Mouse (Mus musculus) retina, adult 2 months (tissue): ENCODE measurements around the gene Cldn16.
"Not testable (repeated sequence)": the region's sequence is repeated elsewhere in the genome, so short reads cannot be mapped to it uniquely, and the experiment has no call there.

Experiments
- DNase-seq: peaks from one replicate; pipeline ENCODE4 v3.0.0-alpha.2; 2012; ENCODE audit warnings: low read depth, low spot score

Gene Cldn16

GRCm38 (mm10) chr16:26462835-26463234 is at the start of gene Cldn16:
Gene Cldn16, plus strand, starts transcription at chr16:26463135.
- no peak for DNase-seq

- no peak for DNase-seq
Measured at GRCm38 (mm10) chr16:26418616-26419015, 44.3 kb upstream of the Cldn16 start.

- no peak for DNase-seq
Measured at GRCm38 (mm10) chr16:26422078-26422477, 40.9 kb upstream of the Cldn16 start.

- DNase-seq = no peak
Measured at GRCm38 (mm10) chr16:26430246-26430645, 32.7 kb upstream of the Cldn16 start.

- no peak for DNase-seq
Measured at GRCm38 (mm10) chr16:26433486-26433885, 29.4 kb upstream of the Cldn16 start.

- no peak for DNase-seq
Measured at GRCm38 (mm10) chr16:26440031-26440430, 22.9 kb upstream of the Cldn16 start.

- no peak for DNase-seq
Measured at GRCm38 (mm10) chr16:26441156-26441555, 21.8 kb upstream of the Cldn16 start.

GRCm38 (mm10) chr16:26444843-26445242 is 18.1 kb upstream of the Cldn16 start:
- DNase-seq = no peak

- no peak for DNase-seq
Measured at GRCm38 (mm10) chr16:26447594-26447993, 15.3 kb upstream of the Cldn16 start.

GRCm38 (mm10) chr16:26454163-26454562 is 8.8 kb upstream of the Cldn16 start:
- DNase-seq = no peak

GRCm38 (mm10) chr16:26456182-26456581 is 6.8 kb upstream of the Cldn16 start:
- no peak for DNase-seq

GRCm38 (mm10) chr16:26466535-26466934 is 3.6 kb downstream of the Cldn16 start:
- DNase-seq = no peak

- no peak for DNase-seq
Measured at GRCm38 (mm10) chr16:26471254-26471653, 8.3 kb downstream of the Cldn16 start.

- DNase-seq = no peak
Measured at GRCm38 (mm10) chr16:26495721-26496120, 32.8 kb downstream of the Cldn16 start.

- not testable (repeated sequence) for DNase-seq
Measured at GRCm38 (mm10) chr16:26499705-26500104, 36.8 kb downstream of the Cldn16 start.

- no peak for DNase-seq
Measured at GRCm38 (mm10) chr16:26500738-26501137, 37.8 kb downstream of the Cldn16 start.

- no peak for DNase-seq
Measured at GRCm38 (mm10) chr16:26504961-26505360, 42.0 kb downstream of the Cldn16 start.

- DNase-seq = peak; percentile 6
Measured at GRCm38 (mm10) chr16:26519596-26519995, 56.7 kb downstream of the Cldn16 start.

- DNase-seq = no peak
Measured at GRCm38 (mm10) chr16:26525832-26526231, 62.9 kb downstream of the Cldn16 start.

- DNase-seq = no peak
Measured at GRCm38 (mm10) chr16:26526669-26527068, 63.7 kb downstream of the Cldn16 start, which contains the start of gene Tmem207. Gene Tmem207, minus strand, starts transcription at chr16:26526769.

- DNase-seq = no peak
Measured at GRCm38 (mm10) chr16:26527931-26528666, 65.2 kb downstream of the Cldn16 start.

GRCm38 (mm10) chr16:26530451-26530850 is 67.5 kb downstream of the Cldn16 start:
- no peak for DNase-seq

- DNase-seq = no peak
Measured at GRCm38 (mm10) chr16:26532287-26532686, 69.4 kb downstream of the Cldn16 start.
